Mouse (Mus musculus): ENCODE results near the gene Abcg2.

DNA sequence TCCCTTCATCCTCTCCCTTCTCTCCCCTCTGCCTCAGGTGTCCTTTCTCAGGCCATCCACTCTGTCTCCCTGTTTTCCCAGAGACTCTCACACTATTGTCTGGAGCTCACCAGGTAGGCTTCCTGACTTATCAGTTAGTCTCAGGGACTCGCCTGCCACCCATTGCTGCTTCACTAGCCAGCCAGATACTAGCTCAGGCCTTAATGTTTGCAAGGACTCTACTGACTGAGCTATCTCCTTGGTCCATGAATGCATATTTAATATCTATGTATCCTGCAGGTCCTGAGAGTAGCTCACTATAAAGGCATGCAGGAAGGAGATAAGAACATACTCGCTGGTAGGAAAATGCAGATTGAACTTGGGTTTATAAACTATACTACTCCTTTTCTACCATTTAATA, 57.9 kb downstream of the Abcg2 start:
- no peak; the same call in 2 of the 3 replicates for TF ChIP-seq GATA1 (IDR thresholded peaks at IDR 0.05; ENCODE audit: borderline replicate concordance, low read length)
- TF ChIP-seq FLI1 (IDR thresholded peaks at IDR 0.05; ENCODE audit: low read length): no peak

All from megakaryocyte, embryonic 14.5 days (primary cell).